Comparison of ENCODE assay signal across 9 mouse cellular contexts in genomic region chr5:33937230-33937629, GRCm38 (mm10). TPM values are rescaled to one million over a fixed set of nuclear protein-coding genes. Genes with fewer than 3 reads are reported as not detected.
DNase-seq lines count a peak whose midpoint lies in the region; ATAC-seq and TF ChIP-seq lines count a peak whose summit lies in the region.
"Had no signal": no experiment of that assay in that cellular context is flagged by ENCODE, and none has a peak within 500 bp of the region (broad histone marks: within the 10 kb centered on the region; RNA-seq: fewer than 3 reads in every experiment).

No protein-coding gene starts in this region.

- H3K9ac ChIP-seq in lung, embryonic 16.5 days (ENCODE audit: low read length): peak overlapping the region; percentile 83; the same call in 1 of the 2 replicates
- H3K9ac ChIP-seq in forebrain, postnatal 0 days: 0 out of 2 replicates have a peak overlapping the region, but pooled peaks have one; percentile 79
- no peak overlapping the region for H3K9ac ChIP-seq in limb, embryonic 15.5 days
- H3K9ac ChIP-seq in stomach, embryonic 14.5 days (replicated peaks; ENCODE audit: low read depth, low read length): peak overlapping the region; percentile 36; the same call in 1 of the 2 replicates

- TF ChIP-seq CTCF in lung, adult 2 months (IDR thresholded peaks at IDR 0.05; ENCODE audit: insufficient read depth, low read length): no peak
- no peak for TF ChIP-seq CTCF in forebrain, postnatal 0 days (IDR thresholded peaks at IDR 0.05; ENCODE audit: low read depth)

- no peaks in the 10 kb centered on the region for H3K36me3 ChIP-seq in lung, embryonic 16.5 days (ENCODE audit: control insufficient read depth, insufficient read depth, low read length)
- H3K36me3 ChIP-seq in forebrain, postnatal 0 days (ENCODE audit: insufficient read depth): no peaks in the 10 kb centered on the region
- peaks cover 9% of the 10 kb centered on the region; the same call in 1 of the 2 replicates for H3K36me3 ChIP-seq in limb, embryonic 15.5 days
- H3K36me3 ChIP-seq in stomach, embryonic 14.5 days (ENCODE audit: control insufficient read depth, insufficient read depth, low read length): no peaks in the 10 kb centered on the region

- no peak for ATAC-seq in lung, embryonic 16.5 days (ENCODE audit: low read depth)
- no peak for ATAC-seq in forebrain, postnatal 0 days
- no peak for ATAC-seq in limb, embryonic 15.5 days (ENCODE audit: insufficient number of reproducible peaks, low FRiP score, low TSS enrichment, low read depth)
- ATAC-seq in stomach, embryonic 14.5 days (ENCODE audit: insufficient number of reproducible peaks, insufficient read depth, low FRiP score, low read depth): no peak

- H3K4me2 ChIP-seq in lung, embryonic 16.5 days (ENCODE audit: low read depth, low read length): peak overlapping the region; percentile 92
- no peak overlapping the region for H3K4me2 ChIP-seq in forebrain, postnatal 0 days (ENCODE audit: low read depth)
- H3K4me2 ChIP-seq in limb, embryonic 15.5 days: peak overlapping the region; percentile 68
- peak overlapping the region; percentile 65 for H3K4me2 ChIP-seq in stomach, embryonic 14.5 days (replicated peaks; ENCODE audit: low read depth, low read length)

- H3K27ac ChIP-seq in lung, embryonic 16.5 days (ENCODE audit: low read length): no peak overlapping the region
- H3K27ac ChIP-seq in forebrain, postnatal 0 days (ENCODE audit: low read depth, low read length): no peak overlapping the region
- H3K27ac ChIP-seq in limb, embryonic 15.5 days: no peak overlapping the region
- H3K27ac ChIP-seq in stomach, embryonic 14.5 days (ENCODE audit: low read length): no peak overlapping the region

- peaks cover 4% of the 10 kb centered on the region for H3K9me3 ChIP-seq in lung, embryonic 16.5 days (ENCODE audit: control insufficient read depth, low read length)
- H3K9me3 ChIP-seq in forebrain, postnatal 0 days (ENCODE audit: low read length): no peaks in the 10 kb centered on the region
- no peaks in the 10 kb centered on the region for H3K9me3 ChIP-seq in limb, embryonic 15.5 days
- peaks cover 7% of the 10 kb centered on the region; the same call in 1 of the 2 replicates for H3K9me3 ChIP-seq in stomach, embryonic 14.5 days (ENCODE audit: control insufficient read depth, low read depth, low read length)

- no peaks in the 10 kb centered on the region for H3K27me3 ChIP-seq in lung, embryonic 16.5 days (ENCODE audit: control insufficient read depth, insufficient read depth, low read depth, low read length)
- no peaks in the 10 kb centered on the region for H3K27me3 ChIP-seq in forebrain, postnatal 0 days (ENCODE audit: insufficient read depth, low read length)
- no peaks in the 10 kb centered on the region for H3K27me3 ChIP-seq in limb, embryonic 15.5 days
- no peaks in the 10 kb centered on the region for H3K27me3 ChIP-seq in stomach, embryonic 14.5 days (ENCODE audit: control insufficient read depth, insufficient read depth, low read length)

- DNase-seq in lung, adult 2 months: no peak
- DNase-seq in forebrain, postnatal 0 days: no peak
- no peak for DNase-seq in thymus, postnatal 4 days
- DNase-seq in right cerebral cortex, postnatal 10 days (ENCODE audit: low spot score in 2 of 2): no peak
- no peak for DNase-seq in thymus, postnatal 36 days

- H3K4me3 ChIP-seq in lung, embryonic 16.5 days (ENCODE audit: low read length): peak overlapping the region; percentile 93
- H3K4me3 ChIP-seq in lung, adult 2 months (replicated peaks; ENCODE audit: extremely low read depth, low read depth, low read length): no peak overlapping the region
- no peak overlapping the region for H3K4me3 ChIP-seq in forebrain, postnatal 0 days (ENCODE audit: low read depth, low read length)
- H3K4me3 ChIP-seq in limb, embryonic 15.5 days: peak overlapping the region; percentile 98
- peak overlapping the region; percentile 95 for H3K4me3 ChIP-seq in stomach, embryonic 14.5 days (ENCODE audit: low read depth, low read length)

- peaks cover 17% of the 10 kb centered on the region for H3K4me1 ChIP-seq in lung, embryonic 16.5 days (replicated peaks; ENCODE audit: control insufficient read depth, insufficient read depth, low read length)
- peaks cover 5% of the 10 kb centered on the region for H3K4me1 ChIP-seq in lung, adult 2 months (ENCODE audit: control insufficient read depth, insufficient read depth, low read length)
- H3K4me1 ChIP-seq in forebrain, postnatal 0 days (ENCODE audit: insufficient read depth): peaks cover 18% of the 10 kb centered on the region
- peaks cover 17% of the 10 kb centered on the region for H3K4me1 ChIP-seq in limb, embryonic 15.5 days
- H3K4me1 ChIP-seq in stomach, embryonic 14.5 days (ENCODE audit: control insufficient read depth, insufficient read depth, low read length): peaks cover 13% of the 10 kb centered on the region; the same call in 1 of the 2 replicates

- WGBS in lung, embryonic 16.5 days: 97% methylated on average over 2 of the region's 2 CpGs
- 92% methylated on average over 2 of the region's 2 CpGs for WGBS in lung, adult 2 months
- WGBS in forebrain, postnatal 0 days: 92% methylated on average over 2 of the region's 2 CpGs
- 96% methylated on average over 2 of the region's 2 CpGs for WGBS in limb, embryonic 15.5 days
- 96% methylated on average over 2 of the region's 2 CpGs for WGBS in stomach, embryonic 14.5 days

- no peak for TF ChIP-seq POLR2A in lung, adult 2 months (IDR thresholded peaks at IDR 0.05; ENCODE audit: borderline replicate concordance, extremely low read depth, low read depth, low read length)

RNA-seq across cellular contexts. Expression of gene Nelfa, which starts 1.0 kb away (rescaled TPM):
- 51.5 and 53.3 TPM in 2 replicates for polyA plus RNA-seq in lung, embryonic 16.5 days (2015; fragmentation: Nextera tagmentation; extraction: Ambion mirVana)
- polyA plus RNA-seq in lung, adult 2 months (2012; rRNA removed): 28.1 and 34.1 TPM in 2 replicates
- total RNA-seq in forebrain, postnatal 0 days (2014; rRNA removed): 23.2 and 28.5 TPM in 2 replicates
- polyA plus RNA-seq in forebrain, postnatal 0 days (2015; fragmentation: Nextera tagmentation; extraction: Ambion mirVana): 28.9 and 32.6 TPM in 2 replicates
- 53.3 and 57.7 TPM in 2 replicates for polyA plus RNA-seq in limb, embryonic 15.5 days (2015; fragmentation: Nextera tagmentation; extraction: Ambion mirVana)
- polyA plus RNA-seq in stomach, embryonic 14.5 days (2014; fragmentation: Nextera tagmentation; extraction: Ambion mirVana): 46.7 and 51.6 TPM in 2 replicates

RNA-seq across cellular contexts. Expression of gene Gm1673, which starts 46.0 kb away (rescaled TPM):
- 47.1 and 62.2 TPM in 2 replicates for polyA plus RNA-seq in lung, embryonic 16.5 days (2015; fragmentation: Nextera tagmentation; extraction: Ambion mirVana)
- 21.2 and 28.6 TPM in 2 replicates for polyA plus RNA-seq in lung, adult 2 months (2012; rRNA removed)
- 539 and 762 TPM in 2 replicates for total RNA-seq in forebrain, postnatal 0 days (2014; rRNA removed)
- 747 and 963 TPM in 2 replicates for polyA plus RNA-seq in forebrain, postnatal 0 days (2015; fragmentation: Nextera tagmentation; extraction: Ambion mirVana)
- 64.5 and 96.5 TPM in 2 replicates for polyA plus RNA-seq in limb, embryonic 15.5 days (2015; fragmentation: Nextera tagmentation; extraction: Ambion mirVana)
- polyA plus RNA-seq in stomach, embryonic 14.5 days (2014; fragmentation: Nextera tagmentation; extraction: Ambion mirVana): 71.7 and 89.8 TPM in 2 replicates
- total RNA-seq: common myeloid progenitor, adult 5-6 weeks had no signal

RNA-seq across cellular contexts. Expression of gene Nat8l, which starts 58.6 kb away (rescaled TPM):
- 0.08 and 0.14 TPM in 2 replicates for polyA plus RNA-seq in lung, embryonic 16.5 days (2015; fragmentation: Nextera tagmentation; extraction: Ambion mirVana)
- polyA plus RNA-seq in lung, adult 2 months (2012; rRNA removed): 2.9 and 4.3 TPM in 2 replicates
- total RNA-seq in forebrain, postnatal 0 days (2014; rRNA removed): 28.1 and 31.8 TPM in 2 replicates
- 4.3 and 4.9 TPM in 2 replicates for polyA plus RNA-seq in forebrain, postnatal 0 days (2015; fragmentation: Nextera tagmentation; extraction: Ambion mirVana)
- 0.36 and 0.43 TPM in 2 replicates for polyA plus RNA-seq in limb, embryonic 15.5 days (2015; fragmentation: Nextera tagmentation; extraction: Ambion mirVana)
- polyA plus RNA-seq in stomach, embryonic 14.5 days (2014; fragmentation: Nextera tagmentation; extraction: Ambion mirVana): 0.24 and 0.29 TPM in 2 replicates

Comparison
In these comparisons a context has a peak if more than half of its experiments do, and no peak if none do; other contexts are left out.
1. H3K4me3 ChIP-seq: peak in lung, embryonic 16.5 days (single experiment), limb, embryonic 15.5 days (single experiment) and stomach, embryonic 14.5 days (single experiment); none in lung, adult 2 months (single experiment) and forebrain, postnatal 0 days (single experiment).